In genomic region chr16:94526344-94527151, GRCm38 (mm10) we compare ENCODE assay signal across 8 mouse cellular contexts. TPM values are rescaled to one million over a fixed set of nuclear protein-coding genes. Genes with fewer than 3 reads are reported as not detected.
DNase-seq lines count a peak whose midpoint lies in the region; ATAC-seq and TF ChIP-seq lines count a peak whose summit lies in the region.

Vps26c (minus strand) TSS chr16:94526830.

- peak within 1 kb of the TSS; percentile 98 for H3K4me3 ChIP-seq in ES-Bruce4 (ENCODE audit: low read depth, low read length)
- peak within 1 kb of the TSS; percentile 71 for H3K4me3 ChIP-seq in forebrain, embryonic 14.5 days (ENCODE audit: low read depth, low read length)
- H3K4me3 ChIP-seq in neural tube, embryonic 15.5 days (replicated peaks): peak within 1 kb of the TSS; percentile 67

- no peaks in the 10 kb centered on the region for H3K9me3 ChIP-seq in ES-Bruce4 (replicated peaks; ENCODE audit: control insufficient read depth, insufficient read depth, low read length, poor library complexity, severe bottlenecking)
- H3K9me3 ChIP-seq in forebrain, embryonic 14.5 days (replicated peaks; ENCODE audit: control insufficient read depth, low read length): no peaks in the 10 kb centered on the region
- H3K9me3 ChIP-seq in neural tube, embryonic 15.5 days (replicated peaks): no peaks in the 10 kb centered on the region

- H3K27me3 ChIP-seq in ES-Bruce4 (ENCODE audit: control insufficient read depth, insufficient read depth, low read length, poor library complexity, severe bottlenecking): no peaks in the 10 kb centered on the region
- no peaks in the 10 kb centered on the region for H3K27me3 ChIP-seq in forebrain, embryonic 14.5 days (replicated peaks; ENCODE audit: control insufficient read depth, insufficient read depth, low read length)
- H3K27me3 ChIP-seq in neural tube, embryonic 15.5 days (replicated peaks): no peaks in the 10 kb centered on the region

- TF ChIP-seq POLR2A in ES-Bruce4 (IDR thresholded peaks at IDR 0.05; ENCODE audit: insufficient read depth, low read length): peak; percentile 74

- H3K4me1 ChIP-seq in ES-Bruce4 (ENCODE audit: control insufficient read depth, insufficient read depth, low read length): no peaks in the 10 kb centered on the region
- peaks cover 12% of the 10 kb centered on the region for H3K4me1 ChIP-seq in forebrain, embryonic 14.5 days (ENCODE audit: control insufficient read depth, insufficient read depth, low read length)
- peaks cover 37% of the 10 kb centered on the region for H3K4me1 ChIP-seq in neural tube, embryonic 15.5 days

- intact Hi-C loops in heart, postnatal 14 days (cut with DNase I): loop anchor here (1.0 to 5.0 kb wide), 2 partner anchors 43 to 91 kb away; no protein-coding TSS in a partner anchor

- DNase-seq in cerebellum, adult 11 months: peak; percentile 98
- DNase-seq in forebrain, embryonic 14.5 days (ENCODE audit: low spot score): peak; percentile 98
- DNase-seq in heart, postnatal 14 days: peak; percentile 98 to 99
- DNase-seq in layer of hippocampus, adult 11-12 months (ENCODE audit: low spot score): peak; percentile 97
- peak; percentile 97 for DNase-seq in lung, adult 18-20 months
- DNase-seq in testis, postnatal 14 days (ENCODE audit: low spot score): peak; percentile 97

- no peak for TF ChIP-seq CTCF in ES-Bruce4 (IDR thresholded peaks at IDR 0.05; ENCODE audit: low read depth, low read length)

- under 1% methylated on average over 91 of the region's 93 CpGs for WGBS in forebrain, embryonic 14.5 days
- under 1% methylated on average over 93 of the region's 93 CpGs for WGBS in neural tube, embryonic 15.5 days

- H3K4me2 ChIP-seq in forebrain, embryonic 14.5 days (ENCODE audit: low read length): peak within 1 kb of the TSS; percentile 45
- peak within 1 kb of the TSS; percentile 69 for H3K4me2 ChIP-seq in neural tube, embryonic 15.5 days

- no peak for TF ChIP-seq EP300 in ES-Bruce4 (IDR thresholded peaks at IDR 0.05; ENCODE audit: insufficient read depth, low read depth, low read length)

- peak within 1 kb of the TSS; percentile 85 for H3K9ac ChIP-seq in ES-Bruce4 (ENCODE audit: low read depth, poor library complexity, severe bottlenecking)
- H3K9ac ChIP-seq in forebrain, embryonic 14.5 days (ENCODE audit: low read length): peak within 1 kb of the TSS; percentile 80
- H3K9ac ChIP-seq in neural tube, embryonic 15.5 days (replicated peaks): peak within 1 kb of the TSS; percentile 70

- ATAC-seq in forebrain, embryonic 14.5 days: peak; percentile 91
- peak; percentile 92 for ATAC-seq in neural tube, embryonic 15.5 days (ENCODE audit: low FRiP score)

- H3K27ac ChIP-seq in ES-Bruce4 (ENCODE audit: insufficient read depth, low read length): peak within 1 kb of the TSS; percentile 74
- H3K27ac ChIP-seq in forebrain, embryonic 14.5 days (ENCODE audit: low read depth, low read length): peak within 1 kb of the TSS; percentile 93
- H3K27ac ChIP-seq in neural tube, embryonic 15.5 days (replicated peaks): peak within 1 kb of the TSS; percentile 97

- H3K36me3 ChIP-seq in ES-Bruce4 (ENCODE audit: control insufficient read depth, insufficient read depth, low read length, poor library complexity, severe bottlenecking): no peaks in the 10 kb centered on the region
- no peaks in the 10 kb centered on the region for H3K36me3 ChIP-seq in forebrain, embryonic 14.5 days (ENCODE audit: control insufficient read depth, insufficient read depth, low read length)
- H3K36me3 ChIP-seq in neural tube, embryonic 15.5 days: no peaks in the 10 kb centered on the region

RNA-seq across cellular contexts. Expression of gene Vps26c, which starts in this region (rescaled TPM):
- polyA plus RNA-seq in ES-Bruce4 (2011; ENCODE audit: insufficient read depth, insufficient read length, low read depth, missing spikeins): 38.9 and 39.5 TPM in 2 replicates
- 78.7 and 80.7 TPM in 2 replicates for polyA plus RNA-seq in forebrain, embryonic 14.5 days (2014; fragmentation: Nextera tagmentation; extraction: Ambion mirVana)
- total RNA-seq in heart, postnatal 14 days (2021): 10 to 100 TPM; 26.7 to 27.8 TPM
- 90.0 and 93.4 TPM in 2 replicates for polyA plus RNA-seq in neural tube, embryonic 15.5 days (2015; fragmentation: Nextera tagmentation; extraction: Ambion mirVana)

Comparison
In these comparisons a context has a peak if more than half of its experiments do, and no peak if none do; other contexts are left out.
1. Peak in every context shown above with its lines: DNase-seq, ATAC-seq, H3K4me3 ChIP-seq and H3K27ac ChIP-seq.